Mouse (Mus musculus) lung, embryonic 15.5 days (tissue): Measurements from ENCODE around the gene Snx11. TPM values are rescaled to one million over a fixed set of nuclear protein-coding genes. Genes with fewer than 3 reads are reported as not detected.

Experiments
- ATAC-seq: fragments of 200-750 bp; cut with Nextera tagmentation; 2 replicates; pipeline ENCODE4 v1.8.0; 2017; ENCODE audit warnings: moderate number of reproducible peaks, borderline replicate concordance; ENCODE audit not compliant: low FRiP score, low TSS enrichment; ENCODE audit errors: extremely low read depth
- H3K27ac ChIP-seq: fragments of 300-500 bp; sonication (generic); 2 replicates; pipeline ENCODE4 v1.5.1; 2015; ENCODE audit warnings: moderate library complexity, mild to moderate bottlenecking, inconsistent platforms
- H3K27me3 ChIP-seq: fragments of 300-500 bp; sonication (generic); 2 replicates; pipeline ENCODE4 v1.6.1; 2015; ENCODE audit warnings: inconsistent platforms
- H3K36me3 ChIP-seq: fragments of 300-500 bp; sonication (generic); 2 replicates; pipeline ENCODE4 v1.6.1; 2015; ENCODE audit warnings: inconsistent platforms
- H3K4me1 ChIP-seq: fragments of 300-500 bp; sonication (generic); 2 replicates; pipeline ENCODE4 v1.6.1; 2015; ENCODE audit warnings: inconsistent platforms
- H3K4me2 ChIP-seq: fragments of 300-500 bp; sonication (generic); 2 replicates; pipeline ENCODE4 v1.6.1; 2015; ENCODE audit warnings: inconsistent platforms, mild to moderate bottlenecking, moderate library complexity
- H3K4me3 ChIP-seq: fragments of 300-500 bp; sonication (generic); 2 replicates; pipeline ENCODE4 v1.5.1; 2015; ENCODE audit warnings: mild to moderate bottlenecking, inconsistent platforms
- H3K9ac ChIP-seq: fragments of 300-500 bp; sonication (generic); 2 replicates; pipeline ENCODE4 v1.6.1; 2015; ENCODE audit warnings: inconsistent platforms
- H3K9me3 ChIP-seq: fragments of 300-500 bp; sonication (generic); 2 replicates; pipeline ENCODE4 v1.6.1; 2016; ENCODE audit warnings: inconsistent platforms
- WGBS: fragments of 180-500 bp; shearing (Covaris S2); methylation state at CpG from one replicate; pipeline ENCODE4 v1.1.7; 2015; 5-methylcytosine and 5-hydroxymethylcytosine counted together
- polyA plus RNA-seq: library from polyadenylated mRNA; unstranded; fragments of >200 nt; fragmentation: Nextera tagmentation; extraction: Ambion mirVana; gene quantifications from 2 replicates; pipeline ENCODE4 v1.2.1, GENCODE M21; 2015

Gene Snx11
- polyA plus RNA-seq, 1 experiment from 2014 or later = 20.3 TPM

- no peak overlapping the region for H3K9ac ChIP-seq
- H3K27me3 ChIP-seq = no peaks in the 10 kb centered on the region
- no peak overlapping the region for H3K4me2 ChIP-seq
- H3K4me3 ChIP-seq = no peak overlapping the region
- H3K4me1 ChIP-seq = peaks cover 22% of the 10 kb centered on the region
- no peak for ATAC-seq
- H3K27ac ChIP-seq = no peak overlapping the region
- H3K9me3 ChIP-seq = no peaks in the 10 kb centered on the region
- H3K36me3 ChIP-seq = peaks cover 35% of the 10 kb centered on the region
- WGBS = 83% methylated on average over 9 of the region's 9 CpGs
Measured at GRCm38 (mm10) chr11:96772413-96772812, 4.9 kb downstream of the Snx11 start.

GRCm38 (mm10) chr11:96771274-96771975 is 5.9 kb downstream of the Snx11 start:
- Histone ChIP-seq H3K9ac (no peak overlapping the region), H3K27me3 (no peaks in the 10 kb centered on the region), H3K9me3 (no peaks in the 10 kb centered on the region), H3K4me3 (no peak overlapping the region), H3K4me2 (no peak overlapping the region), H3K27ac (no peak overlapping the region), H3K36me3 (peaks cover 35% of the 10 kb centered on the region), H3K4me1 (peaks cover 16% of the 10 kb centered on the region)
- WGBS = 96% methylated on average over 9 of the region's 9 CpGs
- no peak for ATAC-seq

DNA sequence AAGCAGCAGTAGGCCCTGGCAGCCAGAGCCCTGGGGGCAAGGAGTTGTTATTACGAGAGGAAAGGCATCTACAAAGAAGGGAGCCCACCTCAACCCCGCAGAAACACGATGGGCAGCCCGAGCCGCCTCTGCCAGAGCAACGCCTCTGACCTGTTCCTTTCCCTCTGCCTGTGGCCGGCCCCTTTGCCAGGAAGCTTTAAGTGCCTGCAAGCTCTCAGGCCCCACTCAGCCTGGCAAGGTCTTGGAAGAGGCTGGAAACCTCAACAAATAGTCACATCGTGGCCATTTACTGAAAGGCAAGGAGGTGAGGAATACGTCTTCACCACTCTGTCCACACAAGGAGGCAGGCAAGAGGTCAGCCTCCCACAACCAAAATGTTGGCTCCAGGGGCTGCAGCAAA is 9.1 kb downstream of the Snx11 start:
- Histone ChIP-seq H3K9ac (no peak overlapping the region), H3K9me3 (no peaks in the 10 kb centered on the region), H3K27ac (peak overlapping the region; percentile 80), H3K36me3 (peaks cover 35% of the 10 kb centered on the region), H3K4me1 (peaks cover 13% of the 10 kb centered on the region; the same call in 1 of the 2 replicates), H3K27me3 (no peaks in the 10 kb centered on the region), H3K4me3 (no peak overlapping the region), H3K4me2 (peak overlapping the region; percentile 2; the same call in 1 of the 2 replicates)
- ATAC-seq = no peak
- WGBS = 44% methylated on average over 9 of the region's 9 CpGs

DNA sequence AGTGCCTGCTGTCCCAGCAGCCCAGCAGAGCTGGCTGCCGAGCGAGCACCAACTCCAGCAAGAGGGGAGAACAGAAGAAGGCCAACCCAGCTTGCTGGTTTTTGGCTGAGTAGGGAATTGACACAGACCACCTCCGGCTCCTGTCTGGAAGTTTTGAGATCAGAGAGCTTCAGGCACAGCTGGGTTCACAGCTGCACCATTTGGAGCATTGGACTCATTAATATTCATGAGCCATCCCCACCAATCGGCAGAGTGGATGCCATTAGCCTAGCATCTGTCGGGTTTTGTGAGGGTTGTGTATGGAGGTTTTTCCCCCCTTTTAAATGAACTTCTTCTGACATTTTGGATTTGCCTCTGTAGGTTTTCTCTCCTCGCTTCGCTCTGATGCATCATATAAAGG is 10.3 kb downstream of the Snx11 start:
- H3K4me3 ChIP-seq = no peak overlapping the region
- 56% methylated on average over 7 of the region's 7 CpGs for WGBS
- no peaks in the 10 kb centered on the region for H3K27me3 ChIP-seq
- peaks cover 24% of the 10 kb centered on the region for H3K36me3 ChIP-seq
- H3K4me1 ChIP-seq = peaks cover 18% of the 10 kb centered on the region; the same call in 1 of the 2 replicates
- H3K27ac ChIP-seq = no peak overlapping the region
- H3K9me3 ChIP-seq = no peaks in the 10 kb centered on the region
- H3K9ac ChIP-seq = no peak overlapping the region
- no peak for ATAC-seq
- no peak overlapping the region for H3K4me2 ChIP-seq

GRCm38 (mm10) chr11:96766555-96766954 is 10.8 kb downstream of the Snx11 start:
- Histone ChIP-seq H3K4me2 (no peak overlapping the region), H3K36me3 (peaks cover 24% of the 10 kb centered on the region), H3K27me3 (no peaks in the 10 kb centered on the region), H3K4me3 (no peak overlapping the region), H3K9me3 (no peaks in the 10 kb centered on the region), H3K27ac (no peak overlapping the region), H3K9ac (no peak overlapping the region), H3K4me1 (peaks cover 18% of the 10 kb centered on the region; the same call in 1 of the 2 replicates)
- no peak for ATAC-seq
- 72% methylated on average over 12 of the region's 12 CpGs for WGBS

DNA sequence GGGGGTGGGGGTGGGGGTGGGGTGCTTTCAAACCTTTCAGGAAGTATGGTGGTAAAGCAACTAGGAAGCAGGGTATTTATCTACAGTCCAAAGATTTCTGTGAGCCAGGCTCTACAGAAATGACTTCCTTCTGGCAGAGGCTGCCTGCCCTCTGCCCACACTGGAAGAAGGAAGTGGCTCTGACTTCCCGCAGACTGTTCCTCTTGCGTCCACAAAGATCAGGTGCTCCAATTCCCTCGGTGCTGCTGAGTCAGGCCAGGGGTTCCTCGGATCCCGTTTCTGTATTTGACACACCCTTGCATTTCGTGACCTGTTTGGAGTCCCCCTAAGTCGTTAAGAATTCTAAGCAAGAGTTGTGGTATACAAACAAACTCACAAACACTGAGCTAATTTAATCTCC is 11.7 kb downstream of the Snx11 start:
- 54% methylated on average over 7 of the region's 7 CpGs for WGBS

DNA sequence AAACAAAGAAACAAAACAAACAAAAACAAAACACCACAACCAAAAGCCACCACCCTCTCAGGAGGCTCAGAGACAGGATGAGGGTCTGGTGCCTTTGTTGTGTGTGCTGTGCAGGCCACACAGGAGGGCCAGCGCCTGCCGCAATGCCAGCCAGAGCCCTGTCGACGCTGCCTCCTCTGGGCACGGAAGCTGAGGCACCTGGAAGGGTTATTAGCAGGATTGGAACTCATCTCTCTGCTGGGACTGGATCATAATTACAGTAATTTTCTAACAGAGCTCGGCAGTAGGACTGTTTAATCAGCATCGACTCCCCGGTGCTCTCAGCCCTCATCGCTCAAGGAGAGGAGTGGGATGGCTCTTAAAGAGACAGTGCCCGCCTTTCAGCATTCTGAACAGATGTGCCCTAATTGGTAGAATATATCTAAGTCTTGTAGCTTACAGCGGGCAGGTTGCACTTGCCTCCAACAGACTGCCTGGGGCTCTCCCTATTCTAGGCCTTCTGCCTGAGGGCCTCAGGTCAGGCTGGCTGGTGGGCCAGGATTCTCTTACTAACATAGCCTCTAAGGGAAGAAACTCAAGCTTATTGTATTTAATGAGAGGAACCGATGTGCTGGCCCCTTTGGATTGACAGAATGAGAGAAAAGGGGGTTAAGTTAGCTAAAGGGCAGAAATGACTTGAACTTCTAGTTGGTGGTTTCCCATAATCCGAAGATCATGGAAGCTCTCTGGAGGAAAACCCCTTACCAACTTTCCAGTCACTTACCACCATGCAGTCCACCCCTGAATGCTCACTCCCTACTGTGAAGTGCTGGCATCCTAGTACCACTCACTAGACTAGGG is 12.6 kb downstream of the Snx11 start:
- Histone ChIP-seq H3K27ac (0 out of 2 replicates have a peak overlapping the region, but pooled peaks have one; percentile 60), H3K4me3 (no peak overlapping the region), H3K4me1 (peaks cover 18% of the 10 kb centered on the region; the same call in 1 of the 2 replicates), H3K9ac (no peak overlapping the region), H3K4me2 (no peak overlapping the region), H3K9me3 (no peaks in the 10 kb centered on the region), H3K27me3 (no peaks in the 10 kb centered on the region), H3K36me3 (peaks cover 10% of the 10 kb centered on the region; the same call in 1 of the 2 replicates)
- no peak for ATAC-seq
- 49% methylated on average over 13 of the region's 13 CpGs for WGBS

More for the DNA sequence above, 11.7 kb downstream of the Snx11 start:
- Histone ChIP-seq H3K4me3 (no peak overlapping the region), H3K4me1 (peaks cover 18% of the 10 kb centered on the region; the same call in 1 of the 2 replicates), H3K4me2 (no peak overlapping the region), H3K27ac (peak overlapping the region; percentile 60), H3K36me3 (peaks cover 17% of the 10 kb centered on the region), H3K9ac (no peak overlapping the region), H3K27me3 (no peaks in the 10 kb centered on the region), H3K9me3 (no peaks in the 10 kb centered on the region)
- peak; percentile 47; the same call in 1 of the 2 replicates for ATAC-seq

DNA sequence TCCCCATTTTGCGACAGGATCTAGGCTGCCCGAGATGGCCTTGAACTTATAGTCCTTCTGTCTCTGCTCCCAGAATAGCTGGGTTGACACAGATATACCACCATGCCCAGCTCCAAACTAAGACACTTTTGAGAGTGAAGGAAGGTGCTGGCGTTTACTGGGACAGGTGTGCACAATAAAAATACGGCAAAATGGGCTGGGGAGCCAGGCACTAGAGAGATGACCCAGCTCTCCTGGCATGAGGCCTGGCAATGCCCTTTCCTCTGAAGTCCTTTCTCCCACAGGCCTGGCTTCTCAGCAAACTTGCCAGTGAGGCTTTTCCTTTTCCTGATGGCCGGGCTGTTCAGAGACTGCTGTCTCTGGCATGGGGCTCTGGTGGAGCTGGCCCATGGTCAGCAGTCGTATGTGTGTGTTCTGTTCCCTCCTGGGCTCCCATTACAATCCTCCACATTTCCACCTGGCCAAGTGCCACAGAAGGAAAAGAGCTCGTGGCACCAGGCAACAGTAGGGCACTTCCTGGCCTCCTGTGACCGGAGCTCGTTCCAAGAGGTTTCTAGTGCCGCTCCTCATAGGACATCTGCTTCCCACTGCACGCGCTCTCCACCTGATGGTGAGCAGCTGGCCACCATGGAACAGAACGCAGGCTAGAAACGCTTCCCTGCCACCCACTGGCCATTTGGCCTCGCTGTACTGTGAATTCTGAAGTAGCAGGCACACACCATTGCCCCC is 14.5 kb downstream of the Snx11 start:
- H3K4me1 ChIP-seq = peaks cover 6% of the 10 kb centered on the region; the same call in 1 of the 2 replicates
- no peaks in the 10 kb centered on the region for H3K27me3 ChIP-seq
- 64% methylated on average over 15 of the region's 15 CpGs for WGBS
- ATAC-seq = no peak
- H3K36me3 ChIP-seq = no peaks in the 10 kb centered on the region
- H3K27ac ChIP-seq = no peak overlapping the region
- no peak overlapping the region for H3K9ac ChIP-seq
- no peak overlapping the region for H3K4me2 ChIP-seq
- no peaks in the 10 kb centered on the region for H3K9me3 ChIP-seq
- no peak overlapping the region for H3K4me3 ChIP-seq

GRCm38 (mm10) chr11:96761984-96762383 is 15.4 kb downstream of the Snx11 start:
- Histone ChIP-seq H3K27me3 (no peaks in the 10 kb centered on the region), H3K9me3 (no peaks in the 10 kb centered on the region), H3K27ac (no peak overlapping the region), H3K4me1 (peaks cover 6% of the 10 kb centered on the region; the same call in 1 of the 2 replicates), H3K4me3 (no peak overlapping the region), H3K36me3 (no peaks in the 10 kb centered on the region), H3K9ac (no peak overlapping the region), H3K4me2 (no peak overlapping the region)
- no peak for ATAC-seq
- 44% methylated on average over 7 of the region's 7 CpGs for WGBS

DNA sequence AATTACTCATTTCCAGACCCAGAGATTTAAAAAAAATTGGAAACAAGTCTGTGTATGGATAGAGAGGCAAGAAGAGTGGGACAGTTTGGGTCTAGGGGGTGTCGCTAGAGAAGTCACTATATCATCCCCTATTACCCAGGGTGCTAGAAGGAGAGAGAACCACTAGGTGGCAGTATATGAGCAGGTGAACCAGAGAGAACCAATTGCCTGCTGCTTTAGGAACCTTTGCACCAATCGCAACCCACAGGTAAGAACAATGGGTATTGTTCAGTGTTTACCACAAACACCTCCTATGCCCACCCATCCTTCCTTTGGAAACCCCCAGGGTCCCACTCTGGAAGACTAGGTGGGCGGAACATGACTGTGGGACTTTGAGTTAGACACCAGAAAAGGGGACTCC is 17.3 kb downstream of the Snx11 start:
- no peak overlapping the region for H3K27ac ChIP-seq
- H3K4me2 ChIP-seq = no peak overlapping the region
- H3K9me3 ChIP-seq = no peaks in the 10 kb centered on the region
- H3K36me3 ChIP-seq = no peaks in the 10 kb centered on the region
- H3K27me3 ChIP-seq = no peaks in the 10 kb centered on the region
- no peak overlapping the region for H3K9ac ChIP-seq
- 39% methylated on average over 3 of the region's 3 CpGs for WGBS
- no peak overlapping the region for H3K4me3 ChIP-seq
- H3K4me1 ChIP-seq = peaks cover 6% of the 10 kb centered on the region; the same call in 1 of the 2 replicates
- no peak for ATAC-seq

- Histone ChIP-seq H3K27me3 (no peaks in the 10 kb centered on the region), H3K36me3 (no peaks in the 10 kb centered on the region), H3K4me1 (peaks cover 6% of the 10 kb centered on the region; the same call in 1 of the 2 replicates), H3K9ac (no peak overlapping the region), H3K4me2 (no peak overlapping the region), H3K27ac (no peak overlapping the region), H3K4me3 (no peak overlapping the region), H3K9me3 (no peaks in the 10 kb centered on the region)
- ATAC-seq = no peak
- 66% methylated on average over 5 of the region's 5 CpGs for WGBS
Measured at GRCm38 (mm10) chr11:96758402-96758801, 19.0 kb downstream of the Snx11 start.
